Mouse (Mus musculus) gastrocnemius, postnatal 25 days (tissue): ENCODE measurements around the gene Fbxo6. TPM values are rescaled to one million over a fixed set of nuclear protein-coding genes. Genes with fewer than 3 reads are reported as not detected.

ENCODE experiments used
- DNase-seq: peaks from one replicate; pipeline ENCODE4 v3.0.0; 2022
- total RNA-seq, 2 experiments: library from RNA; stranded (reverse); gene quantifications; 1 replicate in 1 of 2; 2 replicates in 1 of 2; pipeline ENCODE4 v1.2.3; 2021

Gene Fbxo6
- total RNA-seq, 2 experiments from 2014 or later: 28.8 to 29.8 TPM

GRCm38 (mm10) chr4:148160436-148161390 is 8.8 kb upstream of the Fbxo6 start, which contains the start of the genes Fbxo44 and Fbxo2:
Fbxo44 (minus strand) TSS chr4:148160482.
Fbxo2 (plus strand) TSS chr4:148160621.
- no peak for DNase-seq

DNA sequence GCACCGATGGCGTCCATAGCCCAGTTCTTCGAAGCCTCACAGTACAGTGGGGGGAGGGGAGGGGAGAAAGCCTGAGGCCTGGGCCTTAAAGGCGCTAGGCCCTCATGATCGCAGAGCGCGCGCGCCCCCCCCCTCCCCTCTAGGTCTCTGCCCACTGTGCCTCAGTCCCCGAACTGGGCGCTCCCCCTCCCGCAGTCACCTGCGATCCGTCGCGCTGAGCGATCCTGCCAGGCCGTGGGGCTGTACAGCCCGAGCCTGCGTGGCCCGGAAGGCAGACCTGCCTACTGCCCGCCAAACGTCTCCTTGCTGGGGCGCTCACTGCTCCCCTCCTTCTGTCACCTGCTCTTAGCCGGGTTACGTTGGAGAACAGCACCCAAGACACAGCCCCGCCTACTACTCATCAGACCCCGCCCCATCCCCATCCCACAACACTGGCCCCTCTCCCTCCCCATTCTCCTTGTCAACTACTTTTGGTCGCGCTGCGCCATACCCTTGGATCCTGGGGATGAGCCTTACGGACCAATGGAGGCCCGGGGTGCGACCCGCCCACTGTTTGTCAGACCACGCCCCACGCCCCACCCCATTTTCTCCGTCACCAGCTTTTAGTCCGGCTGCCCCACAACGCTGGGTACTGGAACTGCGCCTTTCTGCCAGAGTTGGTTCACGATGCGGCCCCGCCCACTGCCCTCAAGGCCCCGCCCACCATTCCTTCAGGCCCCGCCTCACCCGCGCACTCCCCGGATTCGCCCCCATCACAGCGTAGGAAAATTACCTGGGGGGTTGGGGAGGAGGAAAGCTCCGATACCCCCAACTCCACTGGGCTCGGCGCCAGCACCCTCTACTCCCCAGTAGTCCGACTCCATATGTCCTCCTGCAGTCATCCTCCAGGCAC is 7.8 kb upstream of the Fbxo6 start:
- peak; percentile 87 for DNase-seq

DNA sequence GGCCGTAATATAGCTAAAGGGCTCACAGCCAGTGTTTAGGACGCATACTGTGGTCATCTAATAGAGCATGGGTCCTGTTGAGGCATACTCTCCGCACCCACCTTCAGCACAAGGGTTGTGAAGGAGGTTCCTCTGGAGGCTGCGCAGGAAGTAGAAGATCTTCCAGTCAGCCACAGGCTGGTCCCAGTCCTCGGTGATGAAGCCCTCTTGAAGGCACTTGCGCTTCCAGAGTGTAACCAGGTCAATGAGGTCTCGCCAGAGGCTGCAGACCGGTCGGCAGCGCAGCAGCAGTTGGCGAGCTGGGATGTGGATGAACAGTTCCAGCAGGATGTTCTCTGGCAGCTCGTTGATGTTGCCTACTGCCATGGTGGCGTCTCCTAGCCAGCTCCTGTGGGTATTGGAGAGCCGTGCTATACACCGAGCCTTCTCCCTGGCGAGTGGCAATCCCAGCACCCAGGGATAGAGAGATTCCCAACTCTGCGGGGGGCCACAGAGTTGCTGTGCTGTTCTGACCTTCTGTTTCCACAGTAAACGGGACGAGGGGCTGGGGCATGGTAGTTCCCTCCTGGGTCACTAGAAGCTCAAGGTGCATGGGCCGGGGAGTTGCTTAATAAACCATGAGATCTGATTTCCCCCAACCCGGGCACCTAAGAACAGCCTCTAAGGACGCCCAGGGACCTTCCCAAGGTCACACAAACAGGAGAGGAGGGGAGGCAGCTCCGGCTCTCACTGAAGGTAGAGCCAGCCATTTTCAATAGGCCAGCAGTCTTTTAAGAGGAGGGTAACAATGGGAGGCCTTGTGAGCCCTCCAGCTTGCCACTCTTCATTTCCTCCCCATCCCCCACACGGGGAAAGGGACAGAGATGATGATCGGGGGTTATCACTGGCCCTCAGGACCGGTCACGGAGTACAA is 6.8 kb upstream of the Fbxo6 start:
- DNase-seq: no peak

GRCm38 (mm10) chr4:148154982-148155381 is 3.0 kb upstream of the Fbxo6 start:
- no peak for DNase-seq

- no peak for DNase-seq
Measured at GRCm38 (mm10) chr4:148154006-148154405, 2.1 kb upstream of the Fbxo6 start.

DNA sequence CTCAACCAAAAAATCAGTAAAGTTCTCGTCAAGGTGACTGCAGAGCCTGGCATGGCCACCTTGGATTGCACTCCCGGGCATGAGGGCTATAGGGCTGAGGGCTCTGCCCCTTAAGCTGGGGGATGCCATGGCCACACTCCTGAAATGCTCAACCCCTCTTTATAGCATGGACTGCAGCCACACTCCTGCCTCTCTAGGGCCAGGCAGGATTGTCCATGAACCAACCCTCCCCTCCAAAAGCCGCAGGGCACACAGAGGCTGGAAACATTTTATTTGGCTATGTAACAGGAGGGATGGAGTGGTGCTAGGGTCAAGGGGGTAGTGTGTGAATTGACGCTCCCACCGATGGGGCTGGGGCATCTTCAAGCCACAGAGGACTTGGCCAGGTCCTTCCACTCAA is 607 bp upstream of the Fbxo6 start:
- DNase-seq: no peak

GRCm38 (mm10) chr4:148150953-148151266 is 1.0 kb downstream of the Fbxo6 start:
- DNase-seq: no peak

DNA sequence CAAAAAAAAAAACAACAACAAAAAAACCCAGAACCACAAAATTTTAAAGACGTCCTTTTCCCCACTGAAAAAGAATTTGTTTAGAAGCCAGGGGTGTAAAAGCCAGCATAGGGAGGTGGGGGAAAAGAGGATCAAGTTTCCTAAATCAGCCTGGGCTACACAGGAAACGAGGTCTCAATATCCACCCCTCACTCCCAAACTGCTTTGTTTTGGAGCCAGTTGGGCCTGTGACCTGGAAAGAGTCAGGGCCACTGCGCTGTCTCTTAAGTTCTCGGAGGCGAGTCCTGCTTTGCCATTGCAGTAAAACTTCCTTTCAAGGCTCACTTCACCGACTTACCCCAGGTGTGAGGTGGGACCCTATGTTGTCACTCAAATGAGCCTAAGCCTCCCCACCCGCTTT is 1.7 kb downstream of the Fbxo6 start:
- no peak for DNase-seq

DNA sequence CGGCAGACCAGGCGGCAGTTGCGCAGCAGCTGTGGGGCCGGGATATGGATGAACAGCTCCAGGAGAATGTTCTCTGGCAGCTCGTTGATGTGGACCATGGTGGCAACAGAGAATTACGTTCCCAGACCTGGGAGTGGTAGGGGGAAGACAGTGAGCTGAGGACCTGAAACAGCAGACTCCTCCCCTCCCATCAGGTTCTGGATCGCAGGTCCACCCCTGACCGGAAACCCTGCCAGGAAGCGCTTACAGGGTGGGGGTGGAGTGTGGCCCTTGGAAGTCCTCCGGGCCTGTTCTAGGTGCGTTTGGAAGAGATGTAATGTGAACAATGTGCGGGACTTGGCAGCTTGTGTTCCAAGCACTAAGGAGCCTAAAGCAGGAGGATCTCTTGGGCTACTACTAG is 2.4 kb downstream of the Fbxo6 start:
- no peak for DNase-seq

GRCm38 (mm10) chr4:148147714-148148113 is 4.2 kb downstream of the Fbxo6 start:
- DNase-seq: no peak

DNA sequence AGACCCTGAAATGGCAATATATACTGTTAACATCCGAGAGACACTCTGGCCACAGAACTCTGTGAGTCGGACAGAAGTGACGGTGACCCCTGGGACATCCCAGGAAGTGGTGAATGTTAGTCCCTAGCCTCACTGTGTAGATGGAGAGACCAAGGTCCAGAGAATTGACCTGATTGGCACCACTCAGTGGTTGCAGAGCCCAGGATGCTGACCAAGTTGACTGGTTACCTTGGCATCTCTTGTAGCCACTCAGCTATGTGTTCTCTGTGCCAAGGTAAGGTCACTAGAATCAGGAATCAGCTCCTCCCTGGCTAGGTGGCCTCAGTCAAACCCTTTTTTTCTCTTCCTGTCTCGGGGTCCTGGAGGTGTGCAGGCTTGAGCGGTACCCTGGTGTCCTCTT is 8.2 kb downstream of the Fbxo6 start:
- no peak for DNase-seq

- DNase-seq: peak; percentile 89
Measured at GRCm38 (mm10) chr4:148140098-148141011, 11.6 kb downstream of the Fbxo6 start.

DNA sequence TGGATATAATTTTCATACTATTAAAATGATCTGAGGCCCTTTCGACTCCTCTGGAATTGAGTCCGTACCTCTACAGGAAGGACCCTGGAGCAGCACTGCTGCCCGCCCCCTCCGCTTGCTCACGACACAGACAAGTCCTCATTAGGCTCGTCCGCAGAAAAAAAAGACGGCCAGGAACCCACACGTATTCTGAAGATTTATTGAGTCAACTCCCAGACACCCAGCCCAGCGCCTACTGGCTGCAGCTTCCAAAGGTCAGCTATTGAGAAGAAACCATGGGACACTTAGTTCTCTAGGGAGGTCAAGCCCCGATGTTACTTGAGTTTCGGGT is 12.2 kb downstream of the Fbxo6 start:
- DNase-seq: no peak

GRCm38 (mm10) chr4:148137503-148137902 is 14.4 kb downstream of the Fbxo6 start:
- no peak for DNase-seq

DNA sequence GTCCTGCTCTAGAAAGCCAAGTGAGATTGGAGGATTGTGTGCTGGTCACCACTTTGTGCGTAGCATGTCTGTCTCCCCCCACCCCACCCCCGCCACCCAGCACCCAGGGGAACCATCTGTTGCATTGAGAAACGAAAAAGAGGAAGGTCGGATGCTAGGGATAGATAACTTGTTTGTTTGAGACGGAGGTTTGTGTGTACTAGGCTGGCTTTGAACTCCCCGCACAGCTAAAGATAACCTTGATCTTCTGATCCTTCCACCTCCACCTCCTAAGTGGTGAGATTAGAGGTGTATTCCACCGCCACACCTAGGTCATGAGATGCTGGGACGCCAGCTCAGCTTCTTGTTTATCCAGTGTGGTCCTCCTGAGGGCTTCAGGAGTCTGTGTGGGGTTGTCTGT is 17.0 kb downstream of the Fbxo6 start:
- DNase-seq: no peak

- DNase-seq: no peak
Measured at GRCm38 (mm10) chr4:148131497-148132081, 20.4 kb downstream of the Fbxo6 start.

GRCm38 (mm10) chr4:148130561-148131413 is 21.2 kb downstream of the Fbxo6 start, which contains the start of gene Draxin:
Draxin (minus strand) TSS chr4:148130698.
- DNase-seq: no peak

DNA sequence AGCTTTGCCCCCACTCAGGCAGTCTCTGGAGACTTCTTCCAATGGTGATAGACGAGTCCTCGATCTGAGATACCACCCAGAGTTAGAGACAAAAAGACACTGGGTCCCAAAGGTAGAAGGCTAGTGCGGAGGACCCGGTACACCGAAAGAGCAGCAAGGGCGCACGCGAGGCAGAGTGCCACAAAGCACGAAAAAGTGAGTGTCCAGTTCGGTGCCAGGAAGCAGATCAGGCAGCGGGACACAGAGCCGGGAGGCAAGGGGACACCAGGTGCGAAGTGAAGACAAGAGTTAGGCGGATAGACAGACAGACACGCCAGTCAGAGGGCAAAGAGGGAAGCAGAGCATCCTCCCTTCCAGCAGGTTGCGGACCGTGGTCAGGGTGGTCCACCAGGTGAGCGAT is 21.8 kb downstream of the Fbxo6 start, which contains the start of gene Mad2l2:
Gene Mad2l2, plus strand, starts transcription at position 252 of the 400 bp plus-strand sequence.
- DNase-seq: no peak

- DNase-seq: no peak
Measured at GRCm38 (mm10) chr4:148128672-148129071, 23.3 kb downstream of the Fbxo6 start.
